Mouse (Mus musculus) testis, adult 2 months (tissue): ENCODE data around the gene Gm17469. TPM values are rescaled to one million over a fixed set of nuclear protein-coding genes. Genes with fewer than 3 reads are reported as not detected.
"Not testable (repeated sequence)": the region's sequence is repeated elsewhere in the genome, so short reads cannot be mapped to it uniquely, and the experiment has no call there.

Source experiments
- H3K27ac ChIP-seq: fragments of 200-500 bp; 2 replicates; pipeline ENCODE4 v1.5.1; 2012; ENCODE audit warnings: low read depth, low read length; ENCODE audit not compliant: control insufficient read depth, insufficient read depth
- H3K27me3 ChIP-seq: fragments of 200-500 bp; 2 replicates; pipeline ENCODE4 v1.6.1; 2012; ENCODE audit warnings: mild to moderate bottlenecking, low read length, moderate library complexity; ENCODE audit not compliant: control insufficient read depth, insufficient read depth
- H3K36me3 ChIP-seq: fragments of 200-500 bp; 2 replicates; pipeline ENCODE4 v1.6.1; 2012; ENCODE audit warnings: mild to moderate bottlenecking, low read length; ENCODE audit not compliant: control insufficient read depth, insufficient read depth
- H3K4me1 ChIP-seq: fragments of 200-500 bp; 2 replicates; pipeline ENCODE4 v1.6.1; 2012; ENCODE audit warnings: low read length; ENCODE audit not compliant: control insufficient read depth, insufficient read depth
- H3K4me3 ChIP-seq: fragments of 200-500 bp; 2 replicates; pipeline ENCODE4 v1.5.1; 2012; ENCODE audit warnings: low read depth, mild to moderate bottlenecking, low read length, moderate library complexity, mixed read lengths; ENCODE audit not compliant: control insufficient read depth
- polyA plus RNA-seq: library from polyadenylated mRNA; depleted of rRNA; stranded (reverse); fragments of >200 nt; gene quantifications from 2 replicates; pipeline ENCODE4 v1.2.3, GENCODE M21; 2012; rRNA removed

Gene Gm17469
- polyA plus RNA-seq = 0.41 TPM in 1 of 2 replicates, not detected in the other

- not testable (repeated sequence) for H3K36me3 ChIP-seq, H3K4me1 ChIP-seq, H3K4me3 ChIP-seq, H3K27me3 ChIP-seq, H3K27ac ChIP-seq
Measured at GRCm38 (mm10) chrX:124629593-124629992, at the start of gene Gm17469. TSS of gene Gm17469 (plus strand) at chrX:124629893.

Other genes starting within 250 kb of the Gm17469 start
- gene Gm17584, start 129.3 kb upstream of the Gm17469 start, polyA plus RNA-seq = 0.41 TPM in 1 of 2 replicates, not detected in the other